Mouse (Mus musculus): ENCODE results near the gene Copz1. TPM values are rescaled to one million over a fixed set of nuclear protein-coding genes. Genes with fewer than 3 reads are reported as not detected.
A peak's percentile ranks its signal among the peaks of the same experiment; 100 is the strongest.

Gene Copz1
- total RNA-seq, 2 experiments from 2014 or later = 93.5 to 97.5 TPM

- no peak for DNase-seq (ENCODE audit: low spot score in 2 of 2)
Observed at GRCm38 (mm10) chr15:103335488-103336235, 63.1 kb downstream of the Copz1 start.

- no peak for DNase-seq (ENCODE audit: low spot score in 2 of 2)
Observed at GRCm38 (mm10) chr15:103336996-103337667, 64.6 kb downstream of the Copz1 start.

GRCm38 (mm10) chr15:103338829-103339165, 66.3 kb downstream of the Copz1 start:
- DNase-seq (ENCODE audit: low spot score in 2 of 2) = no peak

- no peak for DNase-seq (ENCODE audit: low spot score in 2 of 2)
Observed at GRCm38 (mm10) chr15:103339166-103339960, 66.8 kb downstream of the Copz1 start.

- DNase-seq (ENCODE audit: low spot score in 2 of 2) = peak; percentile 80 to 84
Observed at GRCm38 (mm10) chr15:103339961-103340337, 67.4 kb downstream of the Copz1 start, which contains the start of gene Zfp385a. Zfp385a (minus strand) TSS chr15:103340093.

GRCm38 (mm10) chr15:103340786-103341185, 68.3 kb downstream of the Copz1 start:
- no peak for DNase-seq (ENCODE audit: low spot score in 2 of 2)

- no peak for DNase-seq (ENCODE audit: low spot score in 2 of 2)
Observed at GRCm38 (mm10) chr15:103341547-103341946, 69.0 kb downstream of the Copz1 start.

- peak; percentile 75 to 80 for DNase-seq (ENCODE audit: low spot score in 2 of 2)
Observed at GRCm38 (mm10) chr15:103342415-103342814, 69.9 kb downstream of the Copz1 start.

GRCm38 (mm10) chr15:103343008-103343407, 70.5 kb downstream of the Copz1 start:
- no peak for DNase-seq (ENCODE audit: low spot score in 2 of 2)

GRCm38 (mm10) chr15:103343556-103343955, 71.0 kb downstream of the Copz1 start:
- DNase-seq (ENCODE audit: low spot score in 2 of 2) = no peak

- DNase-seq (ENCODE audit: low spot score in 2 of 2) = no peak
Observed at GRCm38 (mm10) chr15:103345789-103346188, 73.3 kb downstream of the Copz1 start.

GRCm38 (mm10) chr15:103347275-103347684, 74.8 kb downstream of the Copz1 start:
- DNase-seq (ENCODE audit: low spot score in 2 of 2) = peak in 1 of 2 experiments; percentile 60

Small RNA genes within 50 kb of the gene (microRNA-seq; reads per million reads assigned to microRNA genes)
- 83.1 to 98.2 reads per million in 2 experiments for gene Mir148b

Other genes starting within 250 kb of the Copz1 start
- gene Smug1, start 105.6 kb upstream of the Copz1 start, total RNA-seq (2021) = 10 to 100 TPM; 21.8 to 22.6 TPM
- gene Cbx5, start 32.9 kb upstream of the Copz1 start, total RNA-seq (2021) = 100 to 1,000 TPM; 181 to 182 TPM
- gene Hnrnpa1, start 32.3 kb upstream of the Copz1 start, total RNA-seq (2021) = 100 to 1,000 TPM; 232 to 268 TPM
- gene Nfe2, start 14.3 kb upstream of the Copz1 start, total RNA-seq (2021) = under 1 TPM in 1 of 2 experiments, not detected in 1; 0.40 TPM
- 1 to 10 TPM in 1 of 2 experiments, under 1 TPM in 1; 0.42 to 1.0 TPM for gene Gpr84, start 37.9 kb downstream of the Copz1 start, total RNA-seq (2021)
- 10 to 100 TPM; 72.0 to 79.3 TPM for gene Zfp385a, start 67.4 kb downstream of the Copz1 start, total RNA-seq (2021)
- gene Itga5, start 94.0 kb downstream of the Copz1 start, total RNA-seq (2021) = 1 to 10 TPM; 2.6 to 3.9 TPM
- under 1 TPM in 1 of 2 experiments, not detected in 1; 0.45 TPM for gene Gtsf1, start 157.8 kb downstream of the Copz1 start, total RNA-seq (2021)
- gene Gtsf2, start 175.8 kb downstream of the Copz1 start, total RNA-seq (2021) = not detected
- gene Nckap1l, start 181.1 kb downstream of the Copz1 start, total RNA-seq (2021) = 1 to 10 TPM; 9.0 to 9.2 TPM
- 100 to 1,000 TPM; 181 to 227 TPM for gene Pde1b, start 230.3 kb downstream of the Copz1 start, total RNA-seq (2021)